Mouse (Mus musculus): ENCODE results near the gene Cep19.

DNA sequence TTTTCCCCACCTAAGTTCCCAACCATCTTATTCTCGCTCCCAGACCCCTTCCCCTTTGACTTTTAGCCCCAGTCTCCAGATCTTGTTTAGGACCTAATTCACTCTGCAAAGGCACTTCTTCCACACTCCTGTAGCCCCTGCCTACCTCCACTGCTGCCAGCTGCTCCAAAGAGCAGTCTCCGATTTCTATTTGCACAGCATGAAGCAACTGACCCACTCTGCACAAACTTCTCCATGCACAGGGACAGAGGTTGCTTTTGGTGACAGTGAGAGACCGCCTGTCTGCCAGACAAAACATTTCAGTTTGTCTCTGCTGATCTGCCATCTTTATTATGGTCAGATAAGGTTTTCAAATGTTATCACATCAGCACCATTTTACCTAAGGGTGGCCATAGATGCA lies 33.5 kb downstream of the Cep19 start:
- TF ChIP-seq CTCF (IDR thresholded peaks at IDR 0.05; ENCODE audit: extremely low read depth, insufficient read length, insufficient replicate concordance, low read depth, low read length), result no peak
- no peak for TF ChIP-seq POLR2A (IDR thresholded peaks at IDR 0.05; ENCODE audit: low read depth, low read length)

All from small intestine, adult 2 months (tissue).